Mouse (Mus musculus) neural tube, embryonic 15.5 days (tissue): Measurements from ENCODE around the gene Cd52. TPM values are rescaled to one million over a fixed set of nuclear protein-coding genes. Genes with fewer than 3 reads are reported as not detected.

ENCODE experiments used
- ATAC-seq: fragments of 200-750 bp; cut with Nextera tagmentation; 2 replicates; pipeline ENCODE4 v1.8.0; 2017; ENCODE audit warnings: mild to moderate bottlenecking, moderate TSS enrichment, moderate library complexity; ENCODE audit not compliant: low FRiP score
- H3K27ac ChIP-seq: fragments of 300-500 bp; sonication (generic); replicated peaks from 2 replicates; pipeline ENCODE4 v1.5.1; 2015; ENCODE audit warnings: mild to moderate bottlenecking, inconsistent platforms
- H3K27me3 ChIP-seq: fragments of 300-500 bp; sonication (generic); replicated peaks from 2 replicates; pipeline ENCODE4 v1.6.1; 2015; ENCODE audit warnings: inconsistent platforms
- H3K36me3 ChIP-seq: fragments of 300-500 bp; sonication (generic); 2 replicates; pipeline ENCODE4 v1.6.1; 2015; ENCODE audit warnings: inconsistent platforms
- H3K4me1 ChIP-seq: fragments of 300-500 bp; sonication (generic); 2 replicates; pipeline ENCODE4 v1.6.1; 2015; ENCODE audit warnings: inconsistent platforms
- H3K4me2 ChIP-seq: fragments of 300-500 bp; sonication (generic); 2 replicates; pipeline ENCODE4 v1.6.1; 2015; ENCODE audit warnings: inconsistent platforms, mild to moderate bottlenecking, moderate library complexity
- H3K4me3 ChIP-seq: fragments of 300-500 bp; sonication (generic); replicated peaks from 2 replicates; pipeline ENCODE4 v1.5.1; 2015; ENCODE audit warnings: mild to moderate bottlenecking, inconsistent platforms
- H3K9ac ChIP-seq: fragments of 300-500 bp; sonication (generic); replicated peaks from 2 replicates; pipeline ENCODE4 v1.6.1; 2015; ENCODE audit warnings: mild to moderate bottlenecking, inconsistent platforms
- H3K9me3 ChIP-seq: fragments of 300-500 bp; sonication (generic); replicated peaks from 2 replicates; pipeline ENCODE4 v1.6.1; 2016; ENCODE audit warnings: inconsistent platforms
- WGBS: fragments of 180-500 bp; shearing (Covaris S2); methylation state at CpG from one replicate; pipeline ENCODE4 v1.1.7; 2015; ENCODE audit warnings: mixed read lengths; 5-methylcytosine and 5-hydroxymethylcytosine counted together
- polyA plus RNA-seq: library from polyadenylated mRNA; unstranded; fragments of >200 nt; fragmentation: Nextera tagmentation; extraction: Ambion mirVana; gene quantifications from 2 replicates; pipeline ENCODE4 v1.2.1, GENCODE M21; 2015

Cd52 gene
- polyA plus RNA-seq, 1 experiment from 2014 or later = 5.6 TPM

GRCm38 (mm10) chr4:134084999-134085398, 9.9 kb downstream of the Cd52 start:
- Histone ChIP-seq H3K27me3 (peaks cover 21% of the 10 kb centered on the region), H3K4me3 (no peak overlapping the region), H3K9ac (no peak overlapping the region), H3K36me3 (no peaks in the 10 kb centered on the region), H3K4me2 (no peak overlapping the region), H3K4me1 (peaks cover 9% of the 10 kb centered on the region), H3K27ac (no peak overlapping the region), H3K9me3 (no peaks in the 10 kb centered on the region)
- ATAC-seq = no peak
- 90% methylated on average over 4 of the region's 4 CpGs for WGBS

DNA sequence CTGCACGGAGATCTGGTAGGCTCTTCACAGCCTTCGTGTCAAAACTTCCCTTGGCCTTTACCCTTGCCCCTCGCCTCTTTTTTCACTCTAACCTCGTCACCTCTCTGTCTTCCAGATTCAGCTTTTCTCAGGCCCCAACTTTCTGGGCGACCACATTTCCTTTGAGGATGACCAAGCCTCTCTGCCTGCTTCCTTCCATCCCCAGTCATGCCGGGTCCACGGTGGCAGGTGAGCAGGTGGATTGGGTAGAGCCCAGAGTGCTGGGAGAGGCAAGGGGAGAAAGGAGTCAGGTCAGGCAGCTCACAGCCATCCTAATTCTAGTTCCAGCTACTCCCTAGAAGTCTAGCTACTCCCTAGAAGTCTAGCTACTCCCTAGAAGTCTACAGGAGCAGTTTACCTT, 12.4 kb downstream of the Cd52 start:
- WGBS = 17% methylated on average over 7 of the region's 7 CpGs
- Histone ChIP-seq H3K36me3 (no peaks in the 10 kb centered on the region), H3K27ac (no peak overlapping the region), H3K9me3 (no peaks in the 10 kb centered on the region), H3K4me1 (peaks cover 12% of the 10 kb centered on the region), H3K4me3 (peak overlapping the region; percentile 52), H3K27me3 (peaks cover 21% of the 10 kb centered on the region), H3K4me2 (peak overlapping the region; percentile 91), H3K9ac (peak overlapping the region; percentile 43; the same call in 1 of the 2 replicates)
- no peak for ATAC-seq

- Histone ChIP-seq H3K9ac (peak overlapping the region; percentile 43; the same call in 1 of the 2 replicates), H3K4me1 (peaks cover 12% of the 10 kb centered on the region), H3K27ac (no peak overlapping the region), H3K36me3 (no peaks in the 10 kb centered on the region), H3K4me2 (peak overlapping the region; percentile 91), H3K9me3 (no peaks in the 10 kb centered on the region), H3K27me3 (peaks cover 21% of the 10 kb centered on the region), H3K4me3 (peak overlapping the region; percentile 52)
- under 1% methylated on average over 39 of the region's 41 CpGs for WGBS
- peak; percentile 85 for ATAC-seq
These were observed 13.0 kb downstream of the Cd52 start for GRCm38 (mm10) chr4:134081730-134082386.

GRCm38 (mm10) chr4:134080674-134081073, 14.2 kb downstream of the Cd52 start:
- no peaks in the 10 kb centered on the region for H3K9me3 ChIP-seq

DNA sequence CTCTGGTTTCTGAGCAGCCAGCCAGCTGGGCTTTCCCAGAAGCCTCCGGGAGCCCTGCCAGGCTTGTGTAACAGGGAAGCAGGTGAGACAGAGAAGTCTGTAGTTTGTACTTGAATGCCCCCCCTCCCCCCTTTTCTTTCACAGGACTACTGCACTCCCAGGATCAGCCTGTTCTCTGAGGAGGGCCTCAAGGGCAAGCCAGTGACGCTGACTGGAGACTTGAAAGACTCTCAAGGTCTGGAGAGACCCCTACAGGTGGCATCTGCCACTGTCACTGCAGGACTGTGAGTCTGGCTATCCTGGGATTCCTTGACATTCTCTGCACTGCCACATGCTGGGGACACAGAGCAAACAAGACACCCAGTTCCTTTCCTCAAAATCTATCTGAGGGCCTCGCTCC, 16.2 kb downstream of the Cd52 start:
- ATAC-seq = no peak

More at GRCm38 (mm10) chr4:134080674-134081073, 14.2 kb downstream of the Cd52 start:
- ATAC-seq = no peak
- Histone ChIP-seq H3K4me3 (no peak overlapping the region), H3K36me3 (no peaks in the 10 kb centered on the region), H3K4me2 (no peak overlapping the region), H3K4me1 (peaks cover 12% of the 10 kb centered on the region), H3K9ac (no peak overlapping the region), H3K27me3 (peaks cover 21% of the 10 kb centered on the region), H3K27ac (no peak overlapping the region)
- WGBS = 79% methylated on average over 4 of the region's 4 CpGs

DNA sequence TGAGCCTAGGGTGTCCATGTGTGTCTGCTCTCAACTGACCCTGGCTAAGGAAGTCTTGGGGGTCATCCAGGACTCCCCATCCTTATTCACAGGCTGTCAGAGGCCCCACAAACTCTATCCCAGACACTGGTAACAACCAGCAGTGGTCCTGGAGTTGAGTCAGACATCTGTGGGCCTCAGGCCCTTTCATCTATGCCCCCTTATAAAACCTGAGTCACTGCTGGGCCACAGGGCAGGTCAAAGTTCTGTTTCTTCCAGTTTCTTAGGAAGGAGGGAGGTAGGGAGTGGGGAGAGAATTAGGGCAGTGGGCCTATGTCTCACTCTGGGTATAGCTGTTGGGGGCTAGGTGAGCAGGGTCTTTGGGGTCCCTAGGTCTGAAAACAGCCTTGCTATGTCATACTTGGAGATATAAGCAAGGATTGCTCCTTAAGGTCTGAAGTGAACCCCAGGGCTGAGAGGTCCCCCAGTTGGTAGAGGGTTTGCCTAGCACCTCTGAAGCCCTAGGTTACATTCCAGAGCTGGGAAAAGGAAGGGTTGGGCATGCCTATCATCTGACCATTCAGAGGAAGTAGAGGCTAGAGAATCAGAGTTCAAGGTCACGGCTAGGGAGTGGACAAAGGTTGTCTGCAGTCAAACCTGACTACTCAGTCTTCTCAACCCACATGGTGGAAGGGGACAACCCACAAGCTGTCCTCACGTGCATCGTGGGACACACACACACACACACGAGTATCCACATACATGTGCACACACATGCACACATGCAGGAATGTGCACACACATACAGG, 25.9 kb downstream of the Cd52 start:
- H3K4me1 ChIP-seq = no peaks in the 10 kb centered on the region
- WGBS = 91% methylated on average over 4 of the region's 4 CpGs

More for the DNA sequence above, 16.2 kb downstream of the Cd52 start:
- Histone ChIP-seq H3K4me1 (peaks cover 12% of the 10 kb centered on the region), H3K9ac (no peak overlapping the region), H3K27ac (no peak overlapping the region), H3K4me3 (no peak overlapping the region), H3K36me3 (no peaks in the 10 kb centered on the region), H3K27me3 (peaks cover 21% of the 10 kb centered on the region), H3K9me3 (no peaks in the 10 kb centered on the region), H3K4me2 (no peak overlapping the region)
- WGBS = 21% methylated on average over 3 of the region's 3 CpGs

GRCm38 (mm10) chr4:134067833-134068544, 26.9 kb downstream of the Cd52 start:
- H3K4me1 ChIP-seq = no peaks in the 10 kb centered on the region

More for the DNA sequence above, 25.9 kb downstream of the Cd52 start:
- Histone ChIP-seq H3K27ac (no peak overlapping the region), H3K36me3 (no peaks in the 10 kb centered on the region), H3K4me2 (no peak overlapping the region), H3K27me3 (peaks cover 15% of the 10 kb centered on the region), H3K4me3 (no peak overlapping the region), H3K9me3 (no peaks in the 10 kb centered on the region), H3K9ac (no peak overlapping the region)
- no peak for ATAC-seq

DNA sequence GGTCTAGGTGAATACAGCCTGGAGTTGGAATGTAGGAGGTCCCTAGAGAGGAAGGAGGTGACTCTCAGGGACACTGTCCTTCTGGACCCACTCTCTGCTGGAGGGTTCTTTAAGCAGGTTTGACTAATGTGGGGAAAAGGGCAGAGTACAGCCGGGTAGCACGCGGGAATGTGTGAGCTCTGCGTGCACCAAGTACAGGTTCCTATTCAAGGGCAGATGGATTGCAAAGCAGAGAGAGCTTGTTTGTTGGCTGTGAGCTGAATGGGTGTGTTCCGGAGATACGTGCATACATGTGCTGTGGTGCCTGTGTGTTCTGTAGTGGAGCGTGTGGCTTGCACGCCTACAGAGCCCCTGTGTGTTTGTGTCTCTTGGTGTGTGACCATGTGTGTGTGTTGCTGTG, 27.5 kb downstream of the Cd52 start:
- Histone ChIP-seq H3K4me1 (no peaks in the 10 kb centered on the region), H3K9ac (no peak overlapping the region), H3K27me3 (peaks cover 18% of the 10 kb centered on the region), H3K27ac (no peak overlapping the region), H3K9me3 (no peaks in the 10 kb centered on the region), H3K4me3 (no peak overlapping the region), H3K36me3 (no peaks in the 10 kb centered on the region), H3K4me2 (no peak overlapping the region)
- no peak for ATAC-seq
- WGBS = 92% methylated on average over 8 of the region's 8 CpGs

More at GRCm38 (mm10) chr4:134067833-134068544, 26.9 kb downstream of the Cd52 start:
- Histone ChIP-seq H3K27ac (no peak overlapping the region), H3K9ac (no peak overlapping the region), H3K4me3 (no peak overlapping the region), H3K4me2 (no peak overlapping the region), H3K36me3 (no peaks in the 10 kb centered on the region), H3K27me3 (peaks cover 18% of the 10 kb centered on the region), H3K9me3 (no peaks in the 10 kb centered on the region)
- ATAC-seq = no peak
- 81% methylated on average over 7 of the region's 7 CpGs for WGBS

DNA sequence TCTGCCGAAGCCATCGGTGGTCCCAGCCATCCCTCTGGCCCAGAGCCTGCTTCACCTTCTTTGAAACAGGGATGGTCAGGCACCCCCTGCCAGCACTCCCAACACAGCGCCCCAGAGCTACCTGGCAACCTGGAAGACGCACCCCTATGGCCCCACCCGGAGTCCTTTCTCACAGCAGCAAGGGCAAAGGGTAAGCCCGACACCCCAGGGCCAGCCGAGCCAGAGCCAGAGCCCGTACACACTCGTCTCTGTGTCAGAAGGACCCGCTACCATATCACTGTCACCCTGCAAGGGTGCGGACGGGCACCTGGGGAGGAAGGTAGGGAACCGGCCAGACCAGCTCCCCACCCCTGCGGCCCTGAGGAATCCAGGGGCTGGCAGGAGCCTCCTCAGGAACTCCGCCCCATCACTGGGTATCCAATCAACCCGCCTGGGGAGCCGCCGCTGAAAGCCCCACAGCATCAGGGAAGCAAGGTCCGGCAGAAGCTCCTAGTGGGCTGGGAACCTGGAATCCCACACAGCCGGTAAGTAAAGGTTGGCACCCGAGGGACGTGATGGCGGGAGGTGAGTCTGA, 29.4 kb downstream of the Cd52 start:
- ATAC-seq = no peak
- no peaks in the 10 kb centered on the region for H3K9me3 ChIP-seq
- no peaks in the 10 kb centered on the region for H3K4me1 ChIP-seq
- H3K27me3 ChIP-seq = peaks cover 20% of the 10 kb centered on the region
- no peak overlapping the region for H3K27ac ChIP-seq
- WGBS = 28% methylated on average over 23 of the region's 23 CpGs
- no peak overlapping the region for H3K9ac ChIP-seq
- no peak overlapping the region for H3K4me2 ChIP-seq
- no peak overlapping the region for H3K4me3 ChIP-seq
- no peaks in the 10 kb centered on the region for H3K36me3 ChIP-seq

DNA sequence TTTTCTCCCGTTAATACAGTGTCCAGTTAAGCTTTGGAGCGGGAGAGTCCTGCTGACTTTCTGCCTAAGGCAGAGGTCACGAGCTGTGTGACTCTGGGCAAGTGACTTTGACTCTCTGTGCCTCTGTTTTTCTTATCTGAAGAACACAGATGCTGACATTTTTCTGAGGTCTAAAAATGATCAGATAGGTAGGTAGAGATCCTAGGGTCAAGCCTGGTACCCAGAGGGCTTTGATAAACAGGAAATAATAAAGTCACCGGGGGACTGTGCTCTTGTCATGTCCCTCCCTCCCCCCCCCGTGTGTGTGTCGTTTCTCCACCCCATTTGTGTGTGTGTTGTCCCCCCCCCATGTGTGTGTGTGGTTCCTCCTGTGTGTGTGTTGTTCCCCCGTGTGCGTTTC, 32.3 kb downstream of the Cd52 start:
- H3K4me2 ChIP-seq = no peak overlapping the region
- no peak overlapping the region for H3K27ac ChIP-seq
- no peaks in the 10 kb centered on the region for H3K36me3 ChIP-seq
- peaks cover 28% of the 10 kb centered on the region for H3K27me3 ChIP-seq
- no peak overlapping the region for H3K9ac ChIP-seq
- H3K4me3 ChIP-seq = no peak overlapping the region
- WGBS = 82% methylated on average over 8 of the region's 8 CpGs
- H3K9me3 ChIP-seq = no peaks in the 10 kb centered on the region
- ATAC-seq = no peak
- no peaks in the 10 kb centered on the region for H3K4me1 ChIP-seq

DNA sequence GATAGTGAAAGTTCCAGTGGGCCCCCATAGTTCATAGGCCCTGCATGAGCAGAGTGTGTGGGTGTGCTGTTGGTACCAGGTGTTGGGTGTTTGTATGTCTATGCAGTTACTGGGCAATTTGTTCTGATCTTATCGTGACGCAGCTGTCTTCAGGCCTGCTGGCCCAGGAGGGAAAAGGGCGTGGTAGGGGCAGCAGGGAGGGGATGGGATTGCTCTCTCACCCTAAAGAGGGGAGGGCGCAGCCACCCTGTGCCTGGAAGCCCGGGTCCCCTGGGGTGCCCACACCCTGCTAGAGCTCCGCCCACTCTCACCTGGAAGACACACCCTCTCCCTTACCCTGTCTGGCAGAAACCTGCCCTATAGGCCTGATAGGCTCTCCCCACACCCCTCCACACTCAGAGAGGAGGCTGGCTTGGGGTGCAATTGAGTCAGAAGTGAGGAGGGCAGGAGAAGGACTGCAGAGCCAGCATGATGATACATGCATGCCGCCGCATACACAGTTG, 32.9 kb downstream of the Cd52 start:
- ATAC-seq = no peak
- no peak overlapping the region for H3K4me2 ChIP-seq
- no peak overlapping the region for H3K27ac ChIP-seq
- WGBS = 56% methylated on average over 8 of the region's 8 CpGs
- H3K4me1 ChIP-seq = no peaks in the 10 kb centered on the region
- no peak overlapping the region for H3K4me3 ChIP-seq
- no peak overlapping the region for H3K9ac ChIP-seq
- H3K27me3 ChIP-seq = peaks cover 28% of the 10 kb centered on the region
- no peaks in the 10 kb centered on the region for H3K36me3 ChIP-seq
- H3K9me3 ChIP-seq = no peaks in the 10 kb centered on the region
